Mouse (Mus musculus) G1E (cell line): ENCODE results near the gene Zbtb49. TPM values are rescaled to one million over a fixed set of nuclear protein-coding genes. Genes with fewer than 3 reads are reported as not detected.

ENCODE experiments used
- ATAC-seq: 2 replicates; pipeline ENCODE4 v1.8.0; 2016; ENCODE audit warnings: mild to moderate bottlenecking; ENCODE audit not compliant: insufficient number of reproducible peaks, poor library complexity, low FRiP score, severe bottlenecking; ENCODE audit errors: extremely low read depth
- DNase-seq: peaks from one replicate; pipeline ENCODE4 v3.0.0; 2012; ENCODE audit warnings: low spot score
- H3K27me3 ChIP-seq: 2 replicates; pipeline ENCODE4 v1.6.1; 2012; ENCODE audit warnings: mild to moderate bottlenecking, low read length, inconsistent platforms; ENCODE audit not compliant: insufficient read depth
- H3K36me3 ChIP-seq: replicated peaks from 2 replicates; pipeline ENCODE3; 2012; ENCODE audit warnings: mild to moderate bottlenecking, inconsistent platforms
- H3K4me1 ChIP-seq: 2 replicates; pipeline ENCODE4 v1.6.1; 2012; ENCODE audit warnings: low read depth, low read length, inconsistent platforms, mixed read lengths; ENCODE audit not compliant: insufficient read depth
- H3K4me3 ChIP-seq: 2 replicates; pipeline ENCODE4 v1.5.1; 2012; ENCODE audit warnings: low read depth, mild to moderate bottlenecking, inconsistent platforms, low read length, moderate library complexity, mixed read lengths
- H3K9me3 ChIP-seq: replicated peaks from 2 replicates; pipeline ENCODE4 v1.6.1; 2012; ENCODE audit warnings: inconsistent platforms
- CTCF ChIP-seq: IDR thresholded peaks from 2 replicates; pipeline ENCODE4 v1.5.1; 2012; ENCODE audit warnings: low read depth, low read length, inconsistent platforms, mixed read lengths
- GATA1 ChIP-seq: IDR thresholded peaks from 2 replicates; pipeline ENCODE4 v1.6.1; 2012; ENCODE audit warnings: borderline replicate concordance, low read length, inconsistent platforms, mixed read lengths
- GATA2 ChIP-seq: IDR thresholded peaks from 2 replicates; pipeline ENCODE4 v1.6.1; 2012; ENCODE audit warnings: low read depth, low read length, inconsistent platforms, borderline replicate concordance
- POLR2AphosphoS5 ChIP-seq: IDR thresholded peaks from 2 replicates; pipeline ENCODE4 v1.6.1; 2012; ENCODE audit warnings: low read depth, low read length, inconsistent platforms; ENCODE audit not compliant: insufficient replicate concordance
- TAL1 ChIP-seq: conservative IDR thresholded peaks from 2 replicates; pipeline ENCODE4 v1.6.1; 2012; ENCODE audit warnings: low read depth, low read length, inconsistent platforms, mixed read lengths
- polyA plus RNA-seq: library from polyadenylated mRNA; stranded (reverse); fragments of >175 nt; gene quantifications from 2 replicates; pipeline ENCODE4 v1.2.3, GENCODE M21; 2012
- total RNA-seq, 2 experiments: library from RNA; stranded (forward) in 1 of 2; stranded (reverse) in 1 of 2; fragments of 200-1000 nt in 1 of 2; fragments of >200 nt in 1 of 2; fragmentation: Nextera tagmentation in 1 of 2; gene quantifications; 2 replicates each; pipeline ENCODE4 v1.2.3; 2014 to 2017

Gene Zbtb49
- total and polyA plus RNA-seq, 3 experiments, result 4.8 to 18.7 (median 12.0) TPM

- ATAC-seq, result no peak
- TF ChIP-seq CTCF (no peak), TAL1 (no peak), GATA2 (no peak), POLR2AphosphoS5 (no peak), GATA1 (no peak)
- H3K36me3 ChIP-seq, result no peaks in the 10 kb centered on the region
- DNase-seq, result no peak
- no peak overlapping the region for H3K4me3 ChIP-seq
- H3K9me3 ChIP-seq, result peaks cover 10% of the 10 kb centered on the region
- peaks cover 2% of the 10 kb centered on the region; the same call in 1 of the 2 replicates for H3K27me3 ChIP-seq
- H3K4me1 ChIP-seq, result no peaks in the 10 kb centered on the region
Measured at GRCm38 (mm10) chr5:38158501-38158946, 61.7 kb downstream of the Zbtb49 start.

- H3K27me3 ChIP-seq, result peaks cover 2% of the 10 kb centered on the region; the same call in 1 of the 2 replicates
- H3K9me3 ChIP-seq, result peaks cover 10% of the 10 kb centered on the region
- DNase-seq (no peak), ATAC-seq (no peak)
- TF ChIP-seq CTCF (no peak), GATA2 (no peak), TAL1 (no peak), POLR2AphosphoS5 (no peak), GATA1 (no peak)
- H3K4me3 ChIP-seq, result no peak overlapping the region
- no peaks in the 10 kb centered on the region for H3K36me3 ChIP-seq
- no peaks in the 10 kb centered on the region for H3K4me1 ChIP-seq
Measured at GRCm38 (mm10) chr5:38157481-38158020, 62.7 kb downstream of the Zbtb49 start.

- no peak overlapping the region for H3K4me3 ChIP-seq
- DNase-seq (no peak), ATAC-seq (no peak)
- H3K4me1 ChIP-seq, result no peaks in the 10 kb centered on the region
- H3K27me3 ChIP-seq, result no peaks in the 10 kb centered on the region; the same call in 1 of the 2 replicates
- peaks cover 2% of the 10 kb centered on the region; the same call in 1 of the 2 replicates for H3K9me3 ChIP-seq
- TF ChIP-seq GATA1, result no peak
- no peaks in the 10 kb centered on the region for H3K36me3 ChIP-seq
Measured at GRCm38 (mm10) chr5:38153636-38154035, 66.6 kb downstream of the Zbtb49 start.

- Histone ChIP-seq H3K4me1 (no peaks in the 10 kb centered on the region), H3K4me3 (no peak overlapping the region), H3K27me3 (no peaks in the 10 kb centered on the region; the same call in 1 of the 2 replicates), H3K36me3 (no peaks in the 10 kb centered on the region), H3K9me3 (no peaks in the 10 kb centered on the region)
- no peak for DNase-seq
- TF ChIP-seq GATA1 (no peak), TAL1 (no peak), CTCF (no peak), POLR2AphosphoS5 (no peak), GATA2 (no peak)
- ATAC-seq, result no peak
Measured at GRCm38 (mm10) chr5:38152201-38153108, 67.8 kb downstream of the Zbtb49 start.

GRCm38 (mm10) chr5:38151264-38151663 lies 69.0 kb downstream of the Zbtb49 start:
- no peaks in the 10 kb centered on the region for H3K27me3 ChIP-seq
- no peak overlapping the region for H3K4me3 ChIP-seq
- no peak for DNase-seq
- TF ChIP-seq CTCF, result no peak
- no peak for TF ChIP-seq TAL1
- TF ChIP-seq GATA1, result no peak
- TF ChIP-seq POLR2AphosphoS5, result no peak
- no peak for TF ChIP-seq GATA2
- no peaks in the 10 kb centered on the region for H3K36me3 ChIP-seq
- no peaks in the 10 kb centered on the region for H3K4me1 ChIP-seq
- no peaks in the 10 kb centered on the region for H3K9me3 ChIP-seq
- ATAC-seq, result no peak

GRCm38 (mm10) chr5:38146524-38146923 lies 73.7 kb downstream of the Zbtb49 start:
- H3K4me1 ChIP-seq, result no peaks in the 10 kb centered on the region
- H3K9me3 ChIP-seq, result no peaks in the 10 kb centered on the region
- H3K27me3 ChIP-seq, result peaks cover 5% of the 10 kb centered on the region; the same call in 1 of the 2 replicates
- no peak overlapping the region for H3K4me3 ChIP-seq
- no peaks in the 10 kb centered on the region for H3K36me3 ChIP-seq
- TF ChIP-seq POLR2AphosphoS5, result no peak
- no peak for TF ChIP-seq CTCF
- no peak for TF ChIP-seq TAL1
- TF ChIP-seq GATA2, result no peak
- no peak for TF ChIP-seq GATA1
- DNase-seq, result no peak
- ATAC-seq, result no peak
